Mouse (Mus musculus): ENCODE measurements around the gene Ranbp10.
A peak's percentile ranks its signal among the peaks of the same experiment; 100 is the strongest.

Ranbp10 gene

DNA sequence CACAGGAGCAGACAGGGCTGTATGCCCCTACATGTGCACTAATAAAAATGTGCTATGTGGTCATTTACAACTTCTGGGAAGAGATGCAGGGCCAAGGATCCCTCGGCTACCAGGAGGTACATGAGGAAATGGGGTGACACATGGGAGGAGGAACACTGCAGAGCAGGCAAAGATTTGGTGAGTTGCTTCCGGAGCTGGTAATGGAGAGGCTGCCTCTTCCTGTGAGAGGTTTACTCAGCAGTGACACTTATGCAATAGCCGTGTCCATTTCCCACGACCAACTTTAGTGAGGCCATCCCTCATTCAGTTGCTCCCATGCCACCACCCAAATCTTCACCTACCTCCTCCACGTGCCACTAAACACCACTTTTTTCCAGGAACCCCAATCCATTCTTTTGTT, 46.9 kb downstream of the Ranbp10 start:
- no peak for DNase-seq

DNA sequence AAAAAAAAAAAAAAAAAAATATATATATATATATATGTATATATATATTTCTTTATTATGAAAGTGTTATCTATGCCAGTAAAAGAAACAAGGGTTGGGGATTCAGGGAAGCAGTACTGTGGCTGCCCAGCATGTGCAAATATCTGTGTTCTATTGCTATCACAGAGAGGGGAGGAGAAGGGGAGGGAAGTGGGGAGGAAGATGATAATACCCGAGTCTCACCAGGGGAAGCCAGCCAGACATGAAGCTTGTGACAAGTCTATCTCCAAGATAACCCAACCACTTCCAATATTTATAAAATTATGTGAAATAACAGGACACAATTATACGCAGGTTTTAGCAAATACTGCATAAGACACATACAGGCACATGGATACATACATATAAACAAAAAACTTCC, 49.3 kb downstream of the Ranbp10 start:
- DNase-seq: no peak

DNA sequence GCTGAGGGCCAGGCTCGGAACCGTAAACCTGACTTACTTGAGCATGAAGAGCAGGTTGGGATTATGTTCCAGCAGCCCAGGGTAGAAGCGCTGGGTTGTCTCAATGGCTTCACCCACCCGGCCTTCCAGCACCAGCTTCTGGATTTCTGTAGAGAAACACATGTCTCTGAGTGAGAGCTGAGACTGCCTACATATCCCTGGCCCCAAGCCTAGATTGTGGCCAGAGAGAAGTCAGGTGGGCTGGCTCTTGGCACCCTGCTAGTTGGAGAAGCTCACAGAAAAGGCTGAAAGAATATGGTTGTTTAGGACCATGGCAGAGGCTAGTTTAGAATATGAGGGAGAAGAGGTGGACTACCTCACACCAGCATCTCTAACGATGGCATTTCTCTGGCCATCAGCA, 52.7 kb downstream of the Ranbp10 start:
- no peak for DNase-seq

DNA sequence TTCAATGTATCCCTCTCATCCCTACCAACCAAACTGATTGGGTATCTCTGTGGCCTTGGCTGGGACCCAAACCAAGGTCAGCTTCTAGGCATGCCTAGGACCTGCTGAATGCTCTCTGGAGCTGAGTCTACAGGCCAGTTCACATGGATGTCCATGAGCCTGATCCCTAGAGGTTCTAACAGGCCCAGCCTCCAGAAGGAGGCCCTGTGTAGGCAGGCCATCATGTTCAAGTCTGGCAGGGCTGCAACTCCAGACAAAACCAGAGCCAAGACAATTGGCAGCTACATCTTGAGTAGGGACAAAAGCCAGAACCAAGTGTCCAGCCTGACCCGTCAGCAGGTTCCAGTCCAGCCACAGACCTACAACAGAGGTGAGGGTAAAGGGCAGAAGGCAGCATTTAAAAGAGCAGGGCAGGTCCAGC, 53.7 kb downstream of the Ranbp10 start:
- DNase-seq: no peak

DNA sequence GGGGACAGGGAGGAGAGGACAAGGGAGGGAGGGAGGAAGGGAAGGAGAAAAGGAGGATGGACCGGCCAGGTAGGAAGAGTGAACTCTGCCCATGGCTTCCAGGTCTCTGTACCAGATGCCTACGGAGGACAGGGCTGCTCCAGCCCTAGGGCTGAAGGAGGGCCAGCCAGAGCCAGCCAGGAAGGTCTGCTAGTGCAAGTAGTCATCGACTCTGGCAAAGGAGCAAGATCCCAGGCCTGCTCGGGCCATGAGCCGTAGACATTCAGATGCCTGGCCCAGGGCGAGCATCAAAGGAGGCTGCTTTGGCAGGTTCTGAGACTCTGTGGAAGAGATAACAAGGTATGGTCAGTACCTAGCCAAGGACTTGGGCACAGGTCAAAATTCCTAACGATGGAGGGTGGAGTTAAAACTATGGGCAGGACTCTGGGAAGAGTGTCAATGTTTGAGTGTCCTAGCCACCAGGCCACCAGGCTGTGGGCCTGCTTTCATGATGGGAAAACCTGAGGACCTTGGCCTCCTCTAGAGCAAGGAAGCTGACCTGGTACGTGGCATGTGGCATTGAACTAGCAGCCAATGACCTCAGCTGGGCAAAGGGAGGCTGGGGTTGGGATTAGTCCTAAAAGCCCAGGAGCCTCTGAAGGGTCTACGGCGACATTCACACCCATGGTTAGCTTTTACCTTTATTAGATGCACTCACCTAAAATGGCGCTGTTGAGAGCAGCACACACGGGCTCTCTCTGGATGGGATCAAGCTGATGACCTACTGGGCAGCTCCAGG, 55.6 kb downstream of the Ranbp10 start:
- DNase-seq: no peak

DNA sequence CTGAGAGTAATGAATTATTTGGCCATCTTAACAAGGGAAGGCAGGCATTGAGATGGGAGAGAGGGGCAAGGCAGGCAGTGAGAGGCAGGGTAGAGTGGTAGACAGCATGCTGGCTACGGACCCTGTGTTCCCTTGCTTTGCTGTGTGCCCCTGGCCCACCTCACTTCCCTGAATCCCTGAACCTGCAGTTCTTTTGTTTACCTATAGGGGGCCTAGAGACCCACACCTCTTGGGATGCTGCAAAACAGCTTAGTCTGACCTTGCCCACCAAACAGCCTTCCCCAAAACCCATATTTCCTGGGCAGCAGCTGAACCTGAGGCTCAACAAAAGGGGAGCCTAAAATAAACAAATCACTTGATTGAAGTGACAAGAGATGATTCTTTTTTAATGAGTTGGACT, 56.5 kb downstream of the Ranbp10 start:
- peak in 1 of 2 experiments; percentile 20 for DNase-seq

DNA sequence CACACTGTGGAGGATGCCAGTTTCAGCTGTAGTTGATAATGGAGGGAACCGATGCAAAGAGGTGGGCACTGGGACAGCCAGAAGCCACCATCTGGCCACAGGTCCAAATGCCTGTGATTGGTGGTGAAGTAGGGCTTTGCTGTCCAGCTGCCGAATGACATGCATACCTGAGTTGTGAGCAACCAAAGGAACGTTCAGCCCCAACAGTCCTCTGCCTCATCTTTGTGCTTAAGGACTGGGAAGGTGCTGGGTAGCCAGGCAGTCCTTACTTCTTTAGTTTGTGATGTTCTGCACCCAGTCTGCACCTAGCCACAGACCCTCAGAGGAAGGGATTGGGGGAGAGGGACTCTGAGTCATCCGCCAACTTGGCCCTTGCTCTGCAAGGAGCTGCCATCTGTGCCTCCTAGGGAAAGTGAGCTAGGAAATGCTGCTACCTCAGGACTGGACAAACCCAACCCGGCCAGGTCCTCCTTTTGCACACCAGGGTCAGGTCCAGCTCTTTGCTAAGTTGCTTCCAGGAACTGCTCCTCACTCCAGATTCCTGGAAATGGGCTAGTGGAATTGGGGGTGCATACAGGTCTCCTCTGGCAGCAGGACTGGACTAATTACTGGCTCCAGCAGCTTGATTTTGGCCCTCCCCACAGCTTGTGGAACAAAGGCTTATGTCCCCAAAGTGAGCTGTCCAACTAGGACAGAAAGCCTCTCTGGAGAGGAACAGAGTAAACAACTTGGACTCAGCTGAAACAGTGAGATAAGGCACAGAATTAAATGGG, 58.5 kb downstream of the Ranbp10 start:
- no peak for DNase-seq

DNA sequence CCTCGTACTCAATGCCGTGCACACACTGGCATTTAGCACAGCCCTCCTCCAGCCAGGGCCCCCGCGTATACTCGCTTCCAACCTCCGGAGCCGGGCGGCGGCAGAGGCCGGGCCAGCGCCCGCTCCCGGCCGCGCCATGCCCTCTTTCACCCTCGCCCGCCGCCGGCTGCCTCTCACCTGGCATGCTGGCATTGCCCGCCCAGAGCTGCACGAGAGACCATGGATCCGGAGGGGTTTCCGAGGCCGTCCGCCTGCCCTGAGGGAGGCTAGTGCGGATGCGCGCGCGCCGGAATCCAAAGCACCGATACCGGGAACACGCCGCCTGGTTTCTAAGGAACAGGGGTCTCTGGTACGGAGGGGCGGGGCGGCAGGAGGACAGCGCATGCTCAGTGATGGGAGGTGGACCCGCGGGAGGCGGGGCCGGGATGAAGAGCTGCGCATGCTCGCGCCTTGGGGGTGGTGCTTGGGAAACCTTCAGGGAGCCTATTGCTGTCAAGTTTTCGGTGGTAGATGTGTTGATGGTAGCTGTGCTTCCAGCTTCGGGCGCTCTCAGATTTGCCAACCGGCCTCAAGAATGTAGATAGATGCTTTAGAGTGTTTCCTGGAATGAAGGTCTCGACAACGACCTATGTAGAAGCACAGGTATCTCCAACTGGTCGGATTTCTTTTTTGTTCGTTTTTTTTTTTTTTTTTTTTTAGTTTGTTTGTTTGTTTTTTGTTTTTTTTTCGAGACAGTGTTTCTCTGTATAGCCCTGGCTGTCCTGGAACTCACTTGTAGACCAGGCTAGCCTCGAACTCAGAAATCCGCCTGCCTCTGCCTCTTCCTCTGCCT, 68.7 kb downstream of the Ranbp10 start, which contains the start of gene Gfod2:
TSS of gene Gfod2 (minus strand) at position 388 of the 832 bp plus-strand sequence.
- peak; percentile 98 for DNase-seq

DNA sequence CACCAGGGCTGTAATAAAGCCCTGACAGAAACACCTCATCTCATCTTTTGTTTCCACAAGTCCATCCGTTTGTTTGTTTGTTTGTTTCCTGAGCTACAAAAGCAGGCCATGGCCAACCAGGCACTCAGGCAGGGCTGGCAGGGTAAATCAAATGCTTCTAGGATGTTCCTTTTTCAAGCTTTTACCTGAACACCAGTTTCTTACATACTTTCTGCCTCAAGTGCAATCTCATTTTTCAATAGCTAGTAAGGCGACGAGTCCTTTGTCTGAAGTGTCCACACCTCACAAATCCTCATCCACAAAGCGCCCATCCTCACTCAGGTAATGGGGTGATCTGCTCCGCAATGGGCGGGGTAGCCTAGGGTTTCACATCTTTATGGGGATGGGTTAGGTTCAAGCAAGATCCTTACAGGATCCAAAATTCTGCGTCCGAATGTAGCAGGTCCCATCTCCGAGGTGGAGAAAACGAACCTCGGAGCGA, 69.3 kb downstream of the Ranbp10 start:
- DNase-seq: no peak

DNA sequence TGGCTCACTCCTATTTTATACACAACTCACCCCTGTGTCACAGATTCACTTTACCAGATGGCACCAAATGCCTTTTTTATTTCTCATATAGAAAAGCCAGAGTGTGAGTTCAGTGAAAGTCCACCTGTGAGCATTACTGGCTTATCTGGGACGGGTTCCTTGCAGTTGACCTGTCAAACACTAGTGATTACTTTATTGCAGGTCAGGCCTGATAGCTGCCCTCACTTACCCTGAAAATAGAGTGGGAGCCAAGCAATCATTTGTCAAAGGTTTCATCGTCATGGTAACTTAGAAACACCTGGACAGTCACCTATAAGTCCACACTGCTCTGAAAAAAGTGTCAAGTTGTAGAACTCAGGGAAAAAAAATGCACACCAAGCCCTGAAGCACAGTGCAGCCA, 72.5 kb downstream of the Ranbp10 start:
- no peak for DNase-seq

DNA sequence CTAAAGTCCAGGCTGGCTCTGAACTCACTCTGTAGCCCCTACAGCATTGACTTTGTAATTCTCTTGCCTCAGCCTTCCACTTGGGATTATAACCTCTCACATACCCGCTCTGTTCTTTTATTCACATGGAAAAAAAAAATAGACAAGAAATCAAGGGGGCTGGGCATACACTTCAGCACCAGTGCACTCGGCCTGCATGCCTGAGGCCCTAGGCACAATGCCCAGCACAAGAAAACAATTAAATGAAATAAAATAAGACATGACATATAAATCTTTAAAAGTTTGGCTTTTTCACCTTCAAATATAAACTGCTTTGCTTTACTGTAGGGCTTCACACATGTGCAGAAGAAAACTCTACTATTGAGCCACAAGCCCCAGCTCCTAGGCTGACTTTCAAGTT, 73.2 kb downstream of the Ranbp10 start:
- no peak for DNase-seq

DNA sequence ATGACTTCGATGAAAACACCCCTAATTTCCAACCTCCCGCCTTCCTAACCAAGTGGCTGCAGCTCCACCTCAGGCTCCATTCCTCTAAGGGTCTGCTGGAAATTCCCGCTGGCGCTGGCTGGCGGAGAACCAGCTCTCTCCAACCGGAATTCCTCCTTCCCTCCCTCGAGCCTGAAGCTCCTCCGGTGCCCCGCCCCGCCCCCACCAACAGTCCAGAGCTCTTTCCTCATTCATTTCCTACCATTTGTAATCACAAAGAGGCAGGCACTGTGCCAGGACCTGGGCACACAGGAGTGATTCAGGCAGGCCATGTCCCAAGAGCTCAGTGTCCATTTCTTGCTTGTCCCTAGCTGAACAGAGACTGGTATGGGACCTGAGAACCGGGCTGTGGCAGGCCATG, 76.5 kb downstream of the Ranbp10 start:
- DNase-seq: peak; percentile 90 to 91

DNA sequence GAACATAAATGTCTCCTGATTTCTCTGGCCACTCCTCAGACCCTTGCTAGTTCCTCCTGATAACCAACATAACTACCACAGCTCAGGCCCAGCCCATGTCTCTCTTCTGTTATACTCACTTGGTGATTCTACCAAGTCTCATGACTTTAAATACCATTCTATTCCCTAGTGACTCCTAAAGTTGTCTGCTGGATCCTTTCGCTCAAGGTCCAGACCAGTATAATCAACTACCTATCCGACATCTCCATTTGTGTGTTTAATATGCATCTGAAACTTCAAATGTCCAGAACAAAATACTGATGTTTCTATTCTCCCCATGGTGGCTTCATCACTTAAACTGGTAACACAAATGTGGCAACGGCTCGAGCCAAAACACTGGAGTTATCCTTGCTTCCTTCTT, 83.8 kb downstream of the Ranbp10 start:
- DNase-seq: no peak

DNA sequence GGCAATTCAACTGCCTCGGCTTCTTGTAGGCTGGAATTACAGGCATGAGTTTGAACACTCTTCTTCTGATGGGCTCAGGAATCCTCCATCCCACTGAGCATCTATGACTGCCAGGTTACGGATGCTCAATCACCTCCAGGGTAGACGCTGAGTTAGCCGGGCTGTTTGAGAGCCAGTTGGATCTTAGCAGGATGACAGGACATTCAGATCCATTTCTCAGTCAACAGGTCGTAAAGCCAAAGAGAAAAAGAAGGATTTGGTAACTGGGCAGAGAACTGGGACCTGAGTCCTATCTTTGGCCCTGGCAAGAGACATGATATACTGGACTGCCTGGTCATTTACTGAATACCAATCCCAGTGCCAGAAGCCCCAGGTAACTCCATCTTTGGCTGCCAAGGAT, 87.9 kb downstream of the Ranbp10 start:
- no peak for DNase-seq

DNA sequence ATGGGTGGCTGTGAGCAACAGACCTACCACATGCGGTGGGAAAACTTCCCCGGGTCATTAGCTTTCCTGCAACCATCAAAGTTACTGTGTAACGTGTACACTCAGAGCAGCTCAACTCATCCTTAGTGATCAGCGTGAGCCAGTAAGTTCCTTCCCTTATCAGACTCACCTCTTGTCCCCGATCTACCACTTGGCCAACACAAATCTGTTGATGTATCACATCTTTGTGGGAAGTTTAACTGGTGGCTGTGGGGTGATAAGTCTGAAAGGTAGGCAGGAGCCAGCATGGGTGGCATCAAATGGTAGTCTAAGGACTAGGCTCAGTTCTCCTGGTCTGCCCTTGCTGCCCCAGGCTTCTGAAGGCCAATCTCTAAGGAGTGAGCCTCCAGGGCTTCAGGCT, 95.0 kb downstream of the Ranbp10 start:
- no peak for DNase-seq

DNA sequence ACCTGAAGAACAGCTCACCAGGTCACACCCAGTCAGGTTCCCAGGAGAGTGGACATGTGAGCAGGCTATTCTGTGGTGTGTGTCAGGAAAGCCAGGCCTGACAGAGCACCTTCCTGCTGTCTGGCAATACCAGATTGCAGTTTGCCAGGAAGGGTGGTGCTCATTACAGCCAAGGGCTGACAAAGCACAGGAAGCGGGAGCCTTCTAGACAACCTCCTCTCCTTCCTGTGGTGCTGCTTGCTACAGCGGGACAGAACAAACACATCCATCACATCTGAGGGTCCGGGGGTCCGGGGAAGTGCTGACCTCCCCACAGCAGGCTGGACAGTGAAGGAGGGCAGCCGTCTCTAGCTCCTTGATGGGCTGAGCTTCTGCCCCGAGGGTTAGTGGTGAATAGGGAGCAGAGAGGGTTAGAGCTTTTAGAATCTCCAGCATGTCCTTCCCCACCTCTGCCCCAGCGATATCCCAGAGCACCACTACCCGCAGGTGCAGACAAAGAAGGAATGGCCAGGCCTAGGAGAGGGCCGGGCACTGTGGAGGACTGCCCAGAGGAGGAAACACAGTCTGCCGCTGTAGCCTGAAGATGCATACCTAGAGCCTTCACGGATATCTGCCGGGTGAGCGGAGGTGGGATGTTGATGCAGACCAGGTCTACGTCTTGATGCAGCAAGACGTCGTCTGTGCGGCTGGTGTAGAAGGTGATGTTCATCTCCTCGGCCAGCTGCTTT, 99.6 kb downstream of the Ranbp10 start:
- DNase-seq: peak; percentile 67 to 83

DNA sequence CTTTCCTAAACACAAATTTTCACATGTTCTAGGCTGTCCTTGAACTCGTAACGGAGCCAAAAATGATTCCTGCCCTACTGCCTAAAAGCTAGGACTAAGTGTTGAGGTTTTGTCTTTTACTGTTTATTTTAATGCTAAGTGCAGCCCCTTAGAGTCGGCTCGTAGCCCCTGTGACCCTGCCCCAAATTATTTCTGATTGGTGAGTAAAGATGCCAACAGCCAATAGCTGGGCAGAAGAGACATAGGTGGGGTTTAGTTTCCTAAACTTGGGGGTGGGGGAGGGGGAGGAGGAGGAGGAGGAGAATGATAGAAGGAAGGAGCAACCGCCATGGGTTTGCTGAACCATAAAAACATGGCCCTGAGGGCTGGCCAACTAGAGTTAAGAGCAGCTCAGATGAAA, 101.4 kb downstream of the Ranbp10 start:
- DNase-seq: no peak

DNA sequence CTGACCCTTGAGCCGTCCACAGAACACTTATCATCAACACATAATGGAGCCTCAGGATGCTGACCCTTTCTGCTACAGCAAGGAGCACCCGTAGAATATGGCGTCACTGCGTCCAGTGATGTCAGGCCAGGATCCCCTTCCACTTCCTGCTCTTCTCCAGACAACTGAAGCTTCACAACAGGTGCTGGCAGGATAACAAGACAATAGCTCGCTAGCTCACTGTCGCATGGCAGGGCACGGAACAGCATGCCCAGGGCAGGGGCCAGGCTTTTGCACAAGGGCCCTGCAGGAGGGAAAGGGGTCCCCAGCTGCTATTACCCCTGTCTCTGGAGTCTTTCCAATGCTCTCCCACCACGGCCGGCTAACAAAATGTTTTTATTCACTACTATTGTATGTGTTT, 104.3 kb downstream of the Ranbp10 start:
- DNase-seq: no peak

DNA sequence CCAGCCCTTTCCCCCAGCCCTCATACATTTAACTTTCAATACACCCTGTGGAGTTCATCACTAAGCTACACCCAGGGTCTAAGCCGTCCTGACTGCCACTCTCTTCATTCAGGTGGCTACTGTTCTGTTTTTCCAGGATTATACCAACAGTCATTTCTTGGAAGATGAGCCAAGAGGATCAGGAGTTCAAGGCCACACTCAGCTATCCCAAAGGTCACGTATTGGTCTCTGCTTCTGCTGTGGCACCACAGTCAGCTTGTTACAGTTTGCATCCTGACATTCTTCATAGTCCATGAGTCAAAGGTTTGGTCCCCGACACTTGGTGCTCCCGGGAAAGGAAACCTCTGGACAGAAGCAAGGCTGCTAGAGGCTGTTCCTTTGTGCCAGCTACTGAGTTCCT, 107.5 kb downstream of the Ranbp10 start:
- no peak for DNase-seq
